Mouse (Mus musculus) layer of hippocampus, adult 2 months (tissue): ENCODE measurements around the gene Ggnbp2. TPM values are rescaled to one million over a fixed set of nuclear protein-coding genes. Genes with fewer than 3 reads are reported as not detected.

Experiments
- DNase-seq, 2 experiments: peaks; one replicate each; pipeline ENCODE4 v3.0.0; 2022; ENCODE audit warnings: low spot score in 2 of 2
- H3K27ac ChIP-seq: fragments of 200-600 bp; 2 replicates; pipeline ENCODE4 v1.8.1; 2022
- H3K4me3 ChIP-seq: fragments of 200-600 bp; 2 replicates; pipeline ENCODE4 v1.8.1; 2022; ENCODE audit warnings: mild to moderate bottlenecking
- CTCF ChIP-seq: fragments of 200-600 bp; conservative IDR thresholded peaks from 2 replicates; pipeline ENCODE4 v1.8.1; 2022; ENCODE audit warnings: antibody characterized with exemption, mild to moderate bottlenecking, moderate library complexity
- microRNA-seq, 2 experiments: library from miRNA; unstranded; fragments of <30 nt; microRNA quantifications; one replicate each; pipeline ENCODE4 v1.2.0; 2021
- total RNA-seq, 2 experiments: library from RNA; stranded (reverse); gene quantifications; 2 replicates each; pipeline ENCODE4 v1.2.3; 2021

Gene Ggnbp2
- total RNA-seq, 2 experiments from 2014 or later = 87.7 to 92.2 TPM

DNA sequence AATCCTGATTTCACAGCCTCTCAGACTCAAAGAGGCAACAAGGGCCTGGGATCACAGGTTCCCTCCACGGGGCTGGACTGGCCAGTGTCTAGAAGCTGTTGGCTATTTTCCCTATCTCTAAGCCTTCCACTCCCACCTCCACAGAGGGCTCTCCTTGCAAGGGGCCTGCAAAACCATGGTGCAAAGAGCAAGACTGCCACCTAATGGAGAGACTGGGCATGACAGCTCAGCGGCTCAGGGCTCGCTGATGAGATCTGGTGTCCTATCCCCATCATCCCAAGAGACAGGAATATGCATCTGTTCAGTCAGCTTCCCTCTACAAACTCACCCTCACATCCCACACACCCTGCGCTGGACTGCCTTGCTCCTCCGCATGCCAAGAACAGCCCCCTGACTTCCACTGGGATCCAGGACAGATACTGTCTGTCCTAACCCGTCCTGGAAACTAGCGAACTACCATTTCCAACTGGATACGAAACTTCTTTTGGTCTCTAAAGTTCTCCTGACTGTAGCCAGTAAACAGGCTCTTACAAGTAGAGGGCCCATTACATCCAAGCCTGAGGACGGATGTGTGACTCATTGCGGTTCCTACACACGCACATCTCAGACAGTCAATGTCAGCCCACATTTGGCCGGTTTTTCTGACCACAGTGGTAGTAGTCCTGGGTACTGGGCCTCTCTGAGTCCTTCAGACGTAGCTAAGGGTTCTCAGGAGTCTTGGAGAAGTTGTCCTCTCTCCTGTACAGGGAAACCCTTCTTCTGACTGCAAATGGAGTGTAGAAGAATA is 56.7 kb downstream of the Ggnbp2 start:
- TF ChIP-seq CTCF = peak; percentile 96
- H3K4me3 ChIP-seq = no peak overlapping the region
- H3K27ac ChIP-seq = no peak overlapping the region
- DNase-seq = peak; percentile 57 to 80

DNA sequence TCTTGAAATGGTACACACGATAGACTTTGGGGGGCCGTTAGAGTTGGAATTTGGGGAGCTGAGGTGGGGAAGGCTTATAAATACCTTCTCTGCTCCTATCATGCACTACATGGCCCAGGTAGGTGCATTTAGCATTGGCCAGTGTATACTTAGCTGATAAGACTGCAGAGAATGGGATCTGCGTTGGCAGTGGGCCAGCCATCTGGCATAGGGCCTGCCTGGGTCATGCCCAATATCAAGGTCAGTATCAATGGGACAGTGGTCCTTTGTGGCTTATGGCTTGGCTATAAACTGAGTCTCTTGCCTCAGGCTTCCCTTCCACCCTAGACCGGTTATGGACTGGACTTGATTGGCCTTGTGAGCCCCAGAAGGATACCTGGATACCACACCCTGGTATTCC is 66.2 kb downstream of the Ggnbp2 start:
- TF ChIP-seq CTCF = no peak
- Histone ChIP-seq H3K4me3 (no peak overlapping the region), H3K27ac (no peak overlapping the region)
- DNase-seq = no peak

DNA sequence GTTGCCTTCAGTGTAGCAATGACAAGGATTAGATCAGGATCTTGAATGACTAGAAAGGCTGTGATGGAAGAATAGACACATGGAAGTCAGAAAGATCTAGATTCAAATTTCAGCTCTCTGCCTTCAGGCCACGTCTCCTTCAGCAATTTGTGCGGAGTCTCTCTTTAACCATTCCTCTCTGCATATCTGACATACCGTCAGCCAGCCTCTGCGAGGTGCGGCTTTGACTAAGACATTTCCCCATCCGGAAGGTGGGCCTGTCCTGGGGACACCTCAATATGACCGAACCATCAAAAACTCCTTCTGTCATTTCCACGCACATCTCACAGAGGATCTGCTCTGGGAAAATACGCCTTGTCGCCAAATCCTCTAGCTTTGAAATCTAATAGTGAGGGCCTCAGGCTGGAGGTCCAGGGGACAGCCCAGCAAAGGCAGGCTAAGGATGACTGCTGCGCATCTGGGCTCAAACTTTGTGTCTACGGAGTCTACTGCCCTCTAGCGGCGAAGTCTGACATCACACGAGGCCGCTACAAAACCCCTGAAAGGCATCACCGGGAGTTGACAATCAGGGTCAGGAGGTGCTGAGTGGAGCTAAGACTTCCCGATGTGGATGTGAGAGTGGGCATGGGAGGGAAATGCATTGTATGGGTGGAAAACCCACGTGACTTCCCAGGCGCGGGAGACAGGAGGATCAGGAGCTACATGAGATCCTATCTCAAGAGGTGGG is 72.8 kb downstream of the Ggnbp2 start:
- DNase-seq = peak in 1 of 2 experiments; percentile 75
- peak; percentile 98 for TF ChIP-seq CTCF
- Histone ChIP-seq H3K4me3 (no peak overlapping the region), H3K27ac (no peak overlapping the region)

DNA sequence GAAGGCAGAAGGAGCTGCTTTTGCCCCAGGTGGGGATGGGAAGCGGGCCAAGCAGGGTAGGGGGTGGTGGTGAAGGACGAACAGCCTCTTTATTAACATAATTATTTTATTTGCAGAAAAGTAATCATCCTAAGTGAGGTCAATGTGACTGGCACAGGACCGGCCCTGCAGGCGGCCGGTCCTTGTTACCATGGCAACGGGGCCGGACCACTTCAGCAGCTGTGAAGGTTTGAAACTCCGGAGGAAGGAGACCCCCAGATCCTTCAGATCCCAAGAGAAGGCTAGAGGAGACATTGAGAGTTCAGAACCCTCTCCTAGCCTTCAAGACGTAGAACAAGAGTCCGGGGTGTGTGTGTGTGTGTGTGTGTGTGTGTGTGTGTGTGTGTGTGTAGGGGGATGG is 73.6 kb downstream of the Ggnbp2 start:
- Histone ChIP-seq H3K4me3 (no peak overlapping the region), H3K27ac (no peak overlapping the region)
- no peak for TF ChIP-seq CTCF
- no peak for DNase-seq

DNA sequence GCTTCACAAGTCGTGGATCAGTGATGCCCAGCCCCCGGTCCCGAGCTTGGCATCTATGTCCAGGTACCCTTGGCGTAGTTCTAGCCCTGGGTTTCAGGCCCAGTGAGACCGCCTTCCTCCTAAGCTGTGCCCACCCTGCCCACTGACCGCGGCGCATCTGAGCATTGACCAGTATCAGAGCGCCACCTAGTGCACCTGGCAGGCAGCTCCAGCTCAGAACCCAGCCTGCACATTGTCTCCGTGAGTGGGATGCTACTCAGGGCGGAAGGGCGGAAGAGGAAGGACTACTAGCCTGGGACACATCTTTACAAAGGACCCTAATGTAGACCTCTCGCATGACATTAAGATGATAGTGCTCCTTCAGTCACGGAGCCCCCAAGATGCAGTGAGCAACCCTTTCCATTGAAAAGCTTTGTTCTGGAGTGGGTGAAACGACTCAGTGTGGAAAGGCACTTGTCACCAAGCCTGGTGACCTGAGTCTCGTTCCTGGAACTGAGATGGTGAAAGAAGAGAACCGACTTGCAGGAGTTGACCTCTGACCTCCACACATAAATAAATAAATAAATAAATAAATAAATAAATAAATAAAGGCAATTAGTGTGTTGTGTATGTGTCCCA is 76.0 kb downstream of the Ggnbp2 start:
- no peak overlapping the region for H3K27ac ChIP-seq
- TF ChIP-seq CTCF = peak; percentile 95
- peak overlapping the region; percentile 35 for H3K4me3 ChIP-seq
- DNase-seq = peak; percentile 69 to 83

DNA sequence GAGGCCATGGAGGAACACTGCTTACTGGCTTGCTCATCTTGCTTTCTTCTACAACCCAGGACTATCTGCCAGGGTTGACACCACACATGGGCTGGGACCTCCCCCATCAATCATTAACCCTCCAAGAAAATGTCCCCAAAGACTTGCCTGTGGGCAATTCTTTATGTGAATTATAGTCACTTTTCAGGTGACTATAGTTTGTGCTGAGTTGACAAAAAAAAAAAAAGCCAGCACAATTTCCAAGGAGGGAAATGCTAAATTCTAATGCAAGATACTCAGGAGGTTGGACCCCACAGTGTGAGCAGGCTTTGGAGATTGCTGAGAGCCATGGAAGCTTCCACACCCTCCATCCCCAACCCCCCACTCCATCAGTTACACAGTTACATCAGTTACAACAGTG is 77.1 kb downstream of the Ggnbp2 start:
- H3K4me3 ChIP-seq = no peak overlapping the region
- H3K27ac ChIP-seq = no peak overlapping the region
- DNase-seq = no peak
- TF ChIP-seq CTCF = no peak

DNA sequence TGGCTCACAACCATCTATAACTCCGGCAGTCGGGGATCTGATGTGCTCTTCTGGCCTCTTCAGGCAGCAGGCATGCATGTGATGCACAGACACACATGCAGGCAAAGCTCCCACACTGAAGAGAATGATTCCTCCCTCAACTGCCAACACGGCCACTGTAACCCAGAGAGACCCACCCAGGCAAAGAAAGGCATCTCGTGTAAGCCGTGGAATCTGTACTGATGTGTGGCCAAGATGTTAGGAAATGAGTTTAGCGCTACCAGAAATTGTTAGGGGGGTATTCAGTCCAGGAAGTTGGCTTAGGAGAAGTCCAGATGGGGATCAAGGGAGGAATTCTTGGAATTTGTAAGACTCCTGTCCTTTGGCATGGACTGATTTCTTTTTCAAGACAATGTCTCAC is 80.2 kb downstream of the Ggnbp2 start:
- H3K4me3 ChIP-seq = no peak overlapping the region
- DNase-seq = no peak
- H3K27ac ChIP-seq = no peak overlapping the region
- no peak for TF ChIP-seq CTCF

Small RNA genes within 50 kb of the gene (microRNA-seq; reads per million reads assigned to microRNA genes)
- gene Gm23564 = 0 reads per million in 2 experiments

Other genes with a start within 250 kb of the Ggnbp2 start
- gene Mrm1, start 51.3 kb downstream of the Ggnbp2 start, total RNA-seq = 10 to 100 TPM in 1 of 2 experiments, 1 to 10 TPM in 1; 8.5 to 16.7 TPM
- gene Dhrs11, start 41.8 kb downstream of the Ggnbp2 start, total RNA-seq = 1 to 10 TPM; 6.2 TPM
- 10 to 100 TPM in 1 of 2 experiments, 1 to 10 TPM in 1; 8.9 to 11.5 TPM for gene Myo19, start 9.3 kb upstream of the Ggnbp2 start, total RNA-seq
- gene Pigw, start 9.5 kb upstream of the Ggnbp2 start, total RNA-seq = 1 to 10 TPM; 7.4 to 7.5 TPM
- 10 to 100 TPM; 30.7 to 32.1 TPM for gene Znhit3, start 45.5 kb upstream of the Ggnbp2 start, total RNA-seq
- 10 to 100 TPM; 67.0 to 73.9 TPM for gene Car4, start 87.0 kb upstream of the Ggnbp2 start, total RNA-seq